Mouse (Mus musculus) heart, embryonic 12.5 days (tissue): ENCODE data around the gene Ttc34. TPM values are rescaled to one million over a fixed set of nuclear protein-coding genes. Genes with fewer than 3 reads are reported as not detected.
A peak's percentile ranks its signal among the peaks of the same experiment; 100 is the strongest.

Experiments
- ATAC-seq: fragments of 200-750 bp; cut with Nextera tagmentation; 2 replicates; pipeline ENCODE4 v1.8.0; 2017; ENCODE audit warnings: moderate TSS enrichment, moderate library complexity; ENCODE audit not compliant: insufficient number of reproducible peaks, low FRiP score
- H3K27ac ChIP-seq: fragments of 300-500 bp; sonication (generic); 2 replicates; pipeline ENCODE4 v1.5.1; 2016; ENCODE audit warnings: mild to moderate bottlenecking, moderate library complexity; ENCODE audit not compliant: poor library complexity, severe bottlenecking
- H3K27me3 ChIP-seq: fragments of 300-500 bp; sonication (generic); replicated peaks from 2 replicates; pipeline ENCODE4 v1.6.1; 2016; ENCODE audit warnings: mild to moderate bottlenecking, moderate library complexity
- H3K36me3 ChIP-seq: fragments of 300-500 bp; sonication (generic); 2 replicates; pipeline ENCODE4 v1.6.1; 2016; ENCODE audit warnings: mild to moderate bottlenecking, moderate library complexity
- H3K4me1 ChIP-seq: fragments of 300-500 bp; sonication (generic); replicated peaks from 2 replicates; pipeline ENCODE4 v1.6.1; 2016; ENCODE audit warnings: mild to moderate bottlenecking
- H3K4me2 ChIP-seq: fragments of 300-500 bp; sonication (generic); 2 replicates; pipeline ENCODE4 v1.6.1; 2016; ENCODE audit warnings: mild to moderate bottlenecking, moderate library complexity
- H3K4me3 ChIP-seq: fragments of 300-500 bp; sonication (generic); 2 replicates; pipeline ENCODE4 v1.5.1; 2016; ENCODE audit warnings: mild to moderate bottlenecking
- H3K9ac ChIP-seq: fragments of 300-500 bp; sonication (generic); 2 replicates; pipeline ENCODE4 v1.6.1; 2016; ENCODE audit warnings: mild to moderate bottlenecking, moderate library complexity
- H3K9me3 ChIP-seq: fragments of 300-500 bp; sonication (generic); replicated peaks from 2 replicates; pipeline ENCODE4 v1.6.1; 2016; ENCODE audit warnings: mild to moderate bottlenecking, moderate library complexity
- WGBS: fragments of 180-500 bp; shearing (Covaris S2); methylation state at CpG from one replicate; pipeline ENCODE4 v1.1.7; 2016; 5-methylcytosine and 5-hydroxymethylcytosine counted together
- polyA plus RNA-seq: library from polyadenylated mRNA; unstranded; fragments of >200 nt; fragmentation: Nextera tagmentation; extraction: Ambion mirVana; gene quantifications from 2 replicates; pipeline ENCODE4 v1.2.1, GENCODE M21; 2016

The Ttc34 gene
- polyA plus RNA-seq, 1 experiment from 2014 or later: 0.11 TPM

- H3K4me3 ChIP-seq: no peak overlapping the region
- H3K4me2 ChIP-seq: peak overlapping the region; percentile 28; the same call in 1 of the 2 replicates
- ATAC-seq: peak; percentile 30; the same call in 1 of the 2 replicates
- H3K4me1 ChIP-seq: 0 out of 2 replicates have a peak, but pooled peaks cover 6% of the 10 kb centered on the region
- peaks cover 33% of the 10 kb centered on the region for H3K27me3 ChIP-seq
- no peaks in the 10 kb centered on the region for H3K9me3 ChIP-seq
- WGBS: 2% methylated on average over 13 of the region's 13 CpGs
- H3K36me3 ChIP-seq: no peaks in the 10 kb centered on the region
- no peak overlapping the region for H3K9ac ChIP-seq
- H3K27ac ChIP-seq: no peak overlapping the region
Observed at GRCm38 (mm10) chr4:154871757-154872251, 34.5 kb downstream of the Ttc34 start.

DNA sequence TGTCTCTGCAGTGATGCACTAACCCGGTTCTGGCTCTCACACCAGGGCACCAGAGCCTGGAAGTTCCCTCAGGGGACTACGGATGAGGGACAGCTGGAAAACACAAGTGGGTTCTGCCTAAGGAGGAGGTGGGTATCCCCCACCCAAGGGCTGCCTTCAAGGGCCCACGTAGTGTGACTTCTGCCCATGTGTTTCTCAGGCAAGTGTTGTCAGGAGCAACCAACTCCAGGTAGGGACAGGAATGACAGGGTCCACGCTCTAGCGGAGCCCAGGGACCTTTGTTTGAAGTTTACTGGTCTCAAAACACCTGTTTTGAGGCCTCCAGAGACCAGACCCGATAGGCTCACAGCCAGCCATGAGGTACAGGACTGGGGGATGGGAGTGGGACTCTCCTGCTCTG lies 35.9 kb downstream of the Ttc34 start:
- ATAC-seq: no peak
- WGBS: 70% methylated on average over 6 of the region's 6 CpGs
- no peak overlapping the region for H3K27ac ChIP-seq

DNA sequence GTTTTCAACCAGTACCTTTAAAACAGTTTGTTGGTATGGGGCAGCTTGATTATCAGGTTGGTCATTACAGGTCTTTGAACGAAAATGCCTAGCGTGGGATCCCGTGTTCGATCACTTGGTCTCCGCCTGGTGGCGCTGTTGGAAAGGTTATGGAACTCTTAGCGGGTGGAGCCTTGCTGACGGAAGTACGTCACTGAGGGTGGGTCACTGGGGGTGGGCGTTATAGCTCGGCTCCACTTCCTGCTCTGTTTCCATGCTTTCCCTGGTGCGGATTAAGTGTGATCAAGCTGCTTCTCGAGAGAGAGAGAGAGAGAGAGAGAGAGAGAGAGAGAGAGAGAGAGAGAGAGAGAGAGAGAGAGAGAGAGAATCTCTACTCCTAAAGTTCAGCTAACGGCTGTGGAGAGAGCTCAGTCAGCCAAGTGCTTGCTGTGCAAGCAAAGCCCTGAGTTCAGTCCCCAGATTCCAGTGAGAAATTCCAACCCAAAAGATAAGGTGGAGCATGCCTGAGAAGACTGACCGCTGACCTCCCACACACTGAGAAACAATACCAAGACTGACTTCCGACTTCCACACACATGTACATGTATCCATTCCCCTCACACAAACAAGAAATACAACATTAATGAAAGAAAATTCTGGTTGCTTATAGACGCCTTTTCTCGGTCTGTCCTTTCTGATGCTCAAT lies 40.7 kb downstream of the Ttc34 start:
- H3K27me3 ChIP-seq: peaks cover 11% of the 10 kb centered on the region; the same call in 1 of the 2 replicates
- no peaks in the 10 kb centered on the region for H3K9me3 ChIP-seq
- no peaks in the 10 kb centered on the region for H3K36me3 ChIP-seq
- H3K4me2 ChIP-seq: peak overlapping the region; percentile 67
- H3K9ac ChIP-seq: peak overlapping the region; percentile 60; the same call in 1 of the 2 replicates
- peak; percentile 94 for ATAC-seq
- 7% methylated on average over 18 of the region's 18 CpGs for WGBS
- H3K4me1 ChIP-seq: peaks cover 33% of the 10 kb centered on the region
- H3K27ac ChIP-seq: peak overlapping the region; percentile 89
- H3K4me3 ChIP-seq: peak overlapping the region; percentile 45

More for the DNA sequence above, 35.9 kb downstream of the Ttc34 start:
- Histone ChIP-seq H3K4me1 (0 out of 2 replicates have a peak, but pooled peaks cover 6% of the 10 kb centered on the region), H3K9me3 (no peaks in the 10 kb centered on the region), H3K9ac (no peak overlapping the region), H3K4me2 (no peak overlapping the region), H3K4me3 (no peak overlapping the region), H3K27me3 (peaks cover 31% of the 10 kb centered on the region), H3K36me3 (no peaks in the 10 kb centered on the region)

DNA sequence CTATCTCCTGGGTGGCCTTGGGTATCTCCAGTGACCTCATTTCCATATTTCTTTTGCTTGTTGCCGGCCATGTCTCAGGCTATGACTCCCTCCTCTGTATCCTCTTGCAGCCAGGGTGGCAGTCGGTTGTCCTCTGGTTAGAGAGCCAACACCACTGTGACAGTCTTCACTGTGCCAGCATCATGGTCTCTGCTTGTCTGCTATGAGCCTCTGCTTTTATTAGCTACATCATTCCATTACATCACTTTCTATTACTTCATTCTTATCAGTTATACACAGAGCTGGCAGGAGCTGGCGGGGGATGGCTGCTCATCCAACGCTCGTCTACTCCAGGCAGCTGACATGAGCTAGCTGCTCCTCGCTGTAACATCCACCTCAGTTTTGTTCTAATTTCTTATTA lies 43.5 kb downstream of the Ttc34 start:
- Histone ChIP-seq H3K9me3 (no peaks in the 10 kb centered on the region), H3K4me2 (0 out of 2 replicates have a peak overlapping the region, but pooled peaks have one; percentile 14), H3K36me3 (no peaks in the 10 kb centered on the region), H3K27me3 (peaks cover 7% of the 10 kb centered on the region; the same call in 1 of the 2 replicates), H3K4me3 (no peak overlapping the region), H3K9ac (0 out of 2 replicates have a peak overlapping the region, but pooled peaks have one; percentile 7), H3K4me1 (peaks cover 33% of the 10 kb centered on the region), H3K27ac (peak overlapping the region; percentile 73)
- 0 out of 2 replicates have a peak, but pooled peaks have one; percentile 8 for ATAC-seq
- WGBS: 35% methylated on average over 6 of the region's 6 CpGs

DNA sequence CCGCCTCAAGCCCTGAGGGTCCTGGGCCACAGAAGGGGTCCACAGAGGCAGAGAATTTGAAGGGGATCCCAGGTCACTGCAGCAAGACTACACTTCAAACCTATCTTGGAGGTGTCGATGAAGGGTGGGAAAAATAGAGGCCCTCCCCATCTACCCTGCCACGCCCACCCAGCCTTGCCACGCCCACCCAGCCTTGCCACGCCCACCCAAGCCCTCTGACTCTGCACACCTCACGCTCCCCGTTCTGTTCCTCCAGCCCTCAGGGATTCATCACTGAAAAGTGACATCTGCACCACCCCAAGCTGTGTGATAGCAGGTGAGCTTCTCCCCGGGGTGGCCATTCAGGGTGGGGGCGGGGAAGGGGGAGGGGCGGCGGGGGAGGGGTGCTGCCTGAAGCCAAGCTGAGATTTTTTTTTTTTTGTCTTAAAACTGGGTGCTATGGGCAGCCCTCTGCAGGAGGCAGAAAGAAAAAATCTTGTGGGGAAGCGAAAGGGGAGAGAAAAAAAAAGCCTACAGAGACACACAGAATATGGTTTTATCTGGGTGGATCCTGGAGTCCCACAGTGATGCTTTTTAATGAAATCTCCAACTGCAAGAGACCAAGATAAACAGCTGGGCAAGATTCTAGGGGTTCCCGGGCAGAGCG lies 44.9 kb downstream of the Ttc34 start:
- 24% methylated on average over 14 of the region's 14 CpGs for WGBS
- H3K36me3 ChIP-seq: no peaks in the 10 kb centered on the region
- H3K4me3 ChIP-seq: no peak overlapping the region
- no peak overlapping the region for H3K27ac ChIP-seq
- peaks cover 33% of the 10 kb centered on the region for H3K4me1 ChIP-seq
- no peak overlapping the region for H3K4me2 ChIP-seq
- no peaks in the 10 kb centered on the region; the same call in 1 of the 2 replicates for H3K27me3 ChIP-seq
- no peaks in the 10 kb centered on the region for H3K9me3 ChIP-seq
- no peak for ATAC-seq
- H3K9ac ChIP-seq: no peak overlapping the region

- peaks cover 18% of the 10 kb centered on the region for H3K4me1 ChIP-seq
- 75% methylated on average over 11 of the region's 11 CpGs for WGBS
- H3K27ac ChIP-seq: no peak overlapping the region
- no peak overlapping the region for H3K4me2 ChIP-seq
- H3K9me3 ChIP-seq: no peaks in the 10 kb centered on the region
- no peaks in the 10 kb centered on the region for H3K36me3 ChIP-seq
- peaks cover 2% of the 10 kb centered on the region; the same call in 1 of the 2 replicates for H3K27me3 ChIP-seq
- no peak for ATAC-seq
- H3K9ac ChIP-seq: no peak overlapping the region
- H3K4me3 ChIP-seq: no peak overlapping the region
Observed at GRCm38 (mm10) chr4:154885416-154885815, 48.2 kb downstream of the Ttc34 start.

DNA sequence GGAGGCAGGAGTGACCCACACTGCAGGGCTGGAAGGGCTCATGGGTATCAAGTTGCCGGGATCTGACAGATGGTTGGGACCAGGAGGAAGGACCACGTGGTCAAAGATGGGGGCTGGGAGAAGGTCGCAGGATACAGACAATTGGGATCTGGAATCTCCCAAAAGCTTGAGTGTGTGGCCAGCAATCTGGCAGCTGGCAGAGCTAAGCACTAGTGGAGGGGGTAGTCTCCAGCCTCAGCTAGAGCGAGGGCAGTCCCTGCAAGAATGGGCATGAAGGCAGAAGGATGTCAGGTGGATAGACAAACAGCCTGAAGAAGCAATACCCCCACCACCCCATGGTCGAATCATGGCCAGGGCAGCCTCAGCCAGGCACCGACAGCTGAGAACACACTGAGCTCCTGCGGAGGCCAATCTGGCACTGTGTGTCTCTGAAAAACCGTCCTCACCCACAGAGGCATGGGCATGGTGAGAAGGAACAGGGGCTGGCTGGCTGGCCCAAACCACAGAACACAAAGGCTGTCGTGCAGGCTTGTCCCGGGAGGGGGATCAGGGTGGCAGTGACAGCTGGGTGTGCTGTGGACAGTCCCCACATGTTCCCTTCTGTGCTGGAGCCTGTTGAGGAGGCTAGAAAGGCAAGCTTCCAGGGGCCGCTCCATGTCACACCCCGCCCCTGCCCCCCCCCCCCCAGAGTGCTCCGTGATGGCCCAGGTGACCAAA lies 49.8 kb downstream of the Ttc34 start:
- Histone ChIP-seq H3K36me3 (no peaks in the 10 kb centered on the region), H3K4me3 (no peak overlapping the region), H3K4me1 (0 out of 2 replicates have a peak, but pooled peaks cover 2% of the 10 kb centered on the region), H3K4me2 (no peak overlapping the region), H3K9ac (no peak overlapping the region), H3K27ac (no peak overlapping the region), H3K9me3 (no peaks in the 10 kb centered on the region), H3K27me3 (peaks cover 10% of the 10 kb centered on the region)
- no peak for ATAC-seq
- WGBS: 68% methylated on average over 13 of the region's 13 CpGs

DNA sequence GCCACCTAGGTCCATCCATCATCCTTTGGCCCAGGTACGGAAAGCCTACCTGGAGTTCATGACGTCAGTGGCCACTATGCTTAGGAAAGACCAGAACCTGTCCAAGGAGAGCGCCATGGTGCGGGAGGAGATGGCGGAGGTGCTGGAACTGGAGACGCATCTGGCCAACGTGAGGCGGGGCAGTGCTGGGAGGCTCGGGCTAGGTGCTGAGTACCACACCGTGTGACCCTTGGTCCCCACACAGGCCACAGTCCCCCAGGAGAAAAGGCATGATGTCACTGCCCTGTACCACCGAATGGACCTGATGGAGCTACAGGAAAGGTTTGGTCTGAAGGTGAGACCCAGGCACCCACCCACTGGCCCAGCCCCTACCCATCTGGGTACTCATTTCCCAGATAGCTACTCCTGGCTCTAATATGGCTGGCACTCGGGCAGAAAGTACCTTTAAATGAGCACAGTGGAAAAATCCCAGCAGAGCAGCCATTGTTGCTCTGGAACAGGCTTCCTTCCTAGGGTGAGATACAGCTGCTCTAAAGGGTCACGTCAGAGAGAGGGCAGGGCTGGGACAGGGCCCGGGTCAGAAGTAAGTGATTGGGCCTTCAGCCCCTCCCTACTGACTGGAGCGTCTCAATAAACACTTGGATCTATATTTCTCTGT lies 50.5 kb downstream of the Ttc34 start:
- no peak overlapping the region for H3K4me3 ChIP-seq
- no peak overlapping the region for H3K9ac ChIP-seq
- no peaks in the 10 kb centered on the region for H3K36me3 ChIP-seq
- ATAC-seq: no peak
- WGBS: 72% methylated on average over 15 of the region's 15 CpGs
- H3K27ac ChIP-seq: no peak overlapping the region
- H3K4me2 ChIP-seq: no peak overlapping the region
- no peaks in the 10 kb centered on the region for H3K4me1 ChIP-seq
- H3K9me3 ChIP-seq: no peaks in the 10 kb centered on the region
- peaks cover 12% of the 10 kb centered on the region for H3K27me3 ChIP-seq

DNA sequence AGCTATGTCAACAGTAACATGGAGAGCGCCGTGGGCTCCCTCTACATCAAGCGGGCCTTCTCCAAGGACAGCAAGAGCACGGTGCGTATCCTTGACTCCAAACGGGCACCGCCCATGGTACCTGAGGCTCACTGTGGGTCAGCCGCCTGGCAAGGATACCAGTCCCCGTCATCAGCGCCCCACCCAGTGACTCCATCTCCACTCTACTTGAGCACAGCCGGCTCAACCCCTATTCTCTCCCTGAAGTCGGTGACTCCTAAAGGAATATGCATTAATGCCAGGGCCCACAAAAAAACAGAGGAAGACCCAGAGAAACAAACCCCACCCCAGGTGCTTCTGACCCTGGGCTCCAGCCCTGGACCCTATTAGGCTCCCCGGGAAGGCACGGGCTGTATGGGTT lies 53.6 kb downstream of the Ttc34 start:
- WGBS: 83% methylated on average over 14 of the region's 14 CpGs
- no peaks in the 10 kb centered on the region for H3K4me1 ChIP-seq
- H3K9ac ChIP-seq: no peak overlapping the region
- H3K4me2 ChIP-seq: no peak overlapping the region
- H3K27me3 ChIP-seq: peaks cover 37% of the 10 kb centered on the region
- no peak overlapping the region for H3K27ac ChIP-seq
- H3K9me3 ChIP-seq: no peaks in the 10 kb centered on the region
- no peaks in the 10 kb centered on the region for H3K36me3 ChIP-seq
- no peak overlapping the region for H3K4me3 ChIP-seq
- ATAC-seq: no peak

GRCm38 (mm10) chr4:154895549-154895948 lies 58.3 kb downstream of the Ttc34 start:
- Histone ChIP-seq H3K4me3 (no peak overlapping the region), H3K36me3 (no peaks in the 10 kb centered on the region), H3K9me3 (no peaks in the 10 kb centered on the region), H3K27ac (no peak overlapping the region), H3K9ac (no peak overlapping the region), H3K4me2 (no peak overlapping the region), H3K4me1 (peaks cover 16% of the 10 kb centered on the region), H3K27me3 (peaks cover 49% of the 10 kb centered on the region)
- WGBS: 67% methylated on average over 5 of the region's 5 CpGs
- no peak for ATAC-seq
